Mouse (Mus musculus) bone marrow, adult 2 months (tissue): Measurements from ENCODE around the gene Dmc1.

Experiments
- CTCF ChIP-seq: fragments of 200-500 bp; IDR thresholded peaks from 2 replicates; pipeline ENCODE4 v1.5.1; 2011; ENCODE audit warnings: low read length, control low read depth; ENCODE audit not compliant: control insufficient read depth, insufficient read depth
- POLR2A ChIP-seq: fragments of 200-500 bp; IDR thresholded peaks from 2 replicates; pipeline ENCODE4 v1.6.1; 2011; ENCODE audit warnings: low read depth, mild to moderate bottlenecking, control low read depth, low read length, borderline replicate concordance; ENCODE audit not compliant: control insufficient read depth

GRCm38 (mm10) chr15:79619770-79620414, 15.0 kb upstream of the Dmc1 start:
- TF ChIP-seq POLR2A (no peak), CTCF (no peak)
